Mouse (Mus musculus): Measurements from ENCODE around the gene Zfp598. TPM values are rescaled to one million over a fixed set of nuclear protein-coding genes. Genes with fewer than 3 reads are reported as not detected.

Gene Zfp598
- polyA plus RNA-seq (2014; fragmentation: Nextera tagmentation; extraction: Ambion mirVana) = 24.7 and 24.8 TPM in 2 replicates

GRCm38 (mm10) chr17:24669545-24670245 is at the start of gene Zfp598:
Gene Zfp598, plus strand, starts transcription at chr17:24669687.
- Histone ChIP-seq H3K4me2 (replicated peaks; ENCODE audit: low read depth, low read length) (peak within 1 kb of the TSS; percentile 75), H3K27ac (ENCODE audit: low read depth, low read length) (peak within 1 kb of the TSS; percentile 82), H3K9me3 (ENCODE audit: control insufficient read depth, low read length) (no peaks in the 10 kb centered on the region), H3K9ac (ENCODE audit: low read depth, low read length) (peak within 1 kb of the TSS; percentile 96), H3K4me1 (replicated peaks; ENCODE audit: control insufficient read depth, insufficient read depth, low read length) (peaks cover 3% of the 10 kb centered on the region), H3K27me3 (ENCODE audit: control insufficient read depth, insufficient read depth, low read length) (no peaks in the 10 kb centered on the region), H3K36me3 (ENCODE audit: control insufficient read depth, insufficient read depth, low read length) (no peaks in the 10 kb centered on the region), H3K4me3 (ENCODE audit: low read depth, low read length) (peak within 1 kb of the TSS; percentile 100)
- DNase-seq (ENCODE audit: low spot score) (peak; percentile 97), ATAC-seq (ENCODE audit: low FRiP score) (peak; percentile 99)
- WGBS = under 1% methylated on average over 70 of the region's 80 CpGs

- H3K36me3 ChIP-seq (ENCODE audit: control insufficient read depth, insufficient read depth, low read length) = peaks cover 16% of the 10 kb centered on the region; the same call in 1 of the 2 replicates
- ATAC-seq (ENCODE audit: low FRiP score) (no peak), DNase-seq (ENCODE audit: low spot score) (no peak)
- H3K9me3 ChIP-seq (ENCODE audit: control insufficient read depth, low read length) = no peaks in the 10 kb centered on the region
- no peaks in the 10 kb centered on the region for H3K27me3 ChIP-seq (ENCODE audit: control insufficient read depth, insufficient read depth, low read length)
- 93% methylated on average over 8 of the region's 8 CpGs for WGBS
- no peak overlapping the region for H3K4me2 ChIP-seq (replicated peaks; ENCODE audit: low read depth, low read length)
- H3K4me3 ChIP-seq (ENCODE audit: low read depth, low read length) = no peak overlapping the region
- no peak overlapping the region for H3K27ac ChIP-seq (ENCODE audit: low read depth, low read length)
- H3K4me1 ChIP-seq (replicated peaks; ENCODE audit: control insufficient read depth, insufficient read depth, low read length) = no peaks in the 10 kb centered on the region
- H3K9ac ChIP-seq (ENCODE audit: low read depth, low read length) = no peak overlapping the region
Observed at GRCm38 (mm10) chr17:24625472-24625871, 44.0 kb upstream of the Zfp598 start.

- Histone ChIP-seq H3K36me3 (ENCODE audit: control insufficient read depth, insufficient read depth, low read length) (0 out of 2 replicates have a peak, but pooled peaks cover 2% of the 10 kb centered on the region), H3K27ac (ENCODE audit: low read depth, low read length) (no peak overlapping the region), H3K9ac (ENCODE audit: low read depth, low read length) (no peak overlapping the region), H3K4me2 (replicated peaks; ENCODE audit: low read depth, low read length) (no peak overlapping the region), H3K4me3 (ENCODE audit: low read depth, low read length) (no peak overlapping the region), H3K4me1 (replicated peaks; ENCODE audit: control insufficient read depth, insufficient read depth, low read length) (peaks cover 6% of the 10 kb centered on the region), H3K27me3 (ENCODE audit: control insufficient read depth, insufficient read depth, low read length) (no peaks in the 10 kb centered on the region), H3K9me3 (ENCODE audit: control insufficient read depth, low read length) (no peaks in the 10 kb centered on the region)
- WGBS = 50% methylated on average over 5 of the region's 5 CpGs
- ATAC-seq (ENCODE audit: low FRiP score) (no peak), DNase-seq (ENCODE audit: low spot score) (peak; percentile 87)
Observed at GRCm38 (mm10) chr17:24628646-24629045, 40.8 kb upstream of the Zfp598 start.

GRCm38 (mm10) chr17:24630072-24630471 is 39.4 kb upstream of the Zfp598 start:
- WGBS = 90% methylated on average over 14 of the region's 14 CpGs
- Histone ChIP-seq H3K9me3 (ENCODE audit: control insufficient read depth, low read length) (no peaks in the 10 kb centered on the region), H3K27ac (ENCODE audit: low read depth, low read length) (no peak overlapping the region), H3K36me3 (ENCODE audit: control insufficient read depth, insufficient read depth, low read length) (no peaks in the 10 kb centered on the region), H3K4me1 (replicated peaks; ENCODE audit: control insufficient read depth, insufficient read depth, low read length) (peaks cover 6% of the 10 kb centered on the region), H3K27me3 (ENCODE audit: control insufficient read depth, insufficient read depth, low read length) (no peaks in the 10 kb centered on the region), H3K9ac (ENCODE audit: low read depth, low read length) (no peak overlapping the region), H3K4me3 (ENCODE audit: low read depth, low read length) (no peak overlapping the region), H3K4me2 (replicated peaks; ENCODE audit: low read depth, low read length) (no peak overlapping the region)
- DNase-seq (ENCODE audit: low spot score) = no peak
- no peak for ATAC-seq (ENCODE audit: low FRiP score)

GRCm38 (mm10) chr17:24632167-24632812 is 37.2 kb upstream of the Zfp598 start, which contains the start of the genes Tsc2 and Nthl1:
Gene Tsc2, minus strand, starts transcription at chr17:24632630.
Gene Nthl1, plus strand, starts transcription at chr17:24632680.
- peak; percentile 88 for ATAC-seq (ENCODE audit: low FRiP score)
- peak within 1 kb of the TSS; percentile 72 for H3K4me2 ChIP-seq (replicated peaks; ENCODE audit: low read depth, low read length)
- WGBS = 2% methylated on average over 51 of the region's 51 CpGs
- H3K9me3 ChIP-seq (ENCODE audit: control insufficient read depth, low read length) = no peaks in the 10 kb centered on the region
- no peaks in the 10 kb centered on the region for H3K36me3 ChIP-seq (ENCODE audit: control insufficient read depth, insufficient read depth, low read length)
- DNase-seq (ENCODE audit: low spot score) = peak; percentile 92
- H3K9ac ChIP-seq (ENCODE audit: low read depth, low read length) = peak within 1 kb of the TSS; percentile 70
- H3K27me3 ChIP-seq (ENCODE audit: control insufficient read depth, insufficient read depth, low read length) = no peaks in the 10 kb centered on the region
- H3K4me3 ChIP-seq (ENCODE audit: low read depth, low read length) = peak within 1 kb of the TSS; percentile 62
- H3K27ac ChIP-seq (ENCODE audit: low read depth, low read length) = no peak within 1 kb of the TSS
- H3K4me1 ChIP-seq (replicated peaks; ENCODE audit: control insufficient read depth, insufficient read depth, low read length) = peaks cover 6% of the 10 kb centered on the region

- H3K9me3 ChIP-seq (ENCODE audit: control insufficient read depth, low read length) = no peaks in the 10 kb centered on the region
- peak overlapping the region; percentile 70 for H3K9ac ChIP-seq (ENCODE audit: low read depth, low read length)
- peak overlapping the region; percentile 72 for H3K4me2 ChIP-seq (replicated peaks; ENCODE audit: low read depth, low read length)
- 15% methylated on average over 22 of the region's 22 CpGs for whole genome bisulfite sequencing
- no peak overlapping the region for H3K27ac ChIP-seq (ENCODE audit: low read depth, low read length)
- H3K4me1 ChIP-seq (replicated peaks; ENCODE audit: control insufficient read depth, insufficient read depth, low read length) = peaks cover 6% of the 10 kb centered on the region
- no peak for DNase-seq (ENCODE audit: low spot score)
- no peaks in the 10 kb centered on the region for H3K36me3 ChIP-seq (ENCODE audit: control insufficient read depth, insufficient read depth, low read length)
- ATAC-seq (ENCODE audit: low FRiP score) = peak; percentile 62
- H3K27me3 ChIP-seq (ENCODE audit: control insufficient read depth, insufficient read depth, low read length) = no peaks in the 10 kb centered on the region
- peak overlapping the region; percentile 62 for H3K4me3 ChIP-seq (ENCODE audit: low read depth, low read length)
Observed at GRCm38 (mm10) chr17:24632813-24633449, 36.6 kb upstream of the Zfp598 start.

GRCm38 (mm10) chr17:24633831-24634230 is 35.7 kb upstream of the Zfp598 start:
- no peaks in the 10 kb centered on the region for H3K36me3 ChIP-seq (ENCODE audit: control insufficient read depth, insufficient read depth, low read length)
- H3K9me3 ChIP-seq (ENCODE audit: control insufficient read depth, low read length) = no peaks in the 10 kb centered on the region
- H3K4me3 ChIP-seq (ENCODE audit: low read depth, low read length) = no peak overlapping the region
- no peak overlapping the region for H3K4me2 ChIP-seq (replicated peaks; ENCODE audit: low read depth, low read length)
- no peak for ATAC-seq (ENCODE audit: low FRiP score)
- no peaks in the 10 kb centered on the region for H3K27me3 ChIP-seq (ENCODE audit: control insufficient read depth, insufficient read depth, low read length)
- WGBS = 92% methylated on average over 11 of the region's 11 CpGs
- H3K9ac ChIP-seq (ENCODE audit: low read depth, low read length) = no peak overlapping the region
- no peak for DNase-seq (ENCODE audit: low spot score)
- H3K4me1 ChIP-seq (replicated peaks; ENCODE audit: control insufficient read depth, insufficient read depth, low read length) = peaks cover 6% of the 10 kb centered on the region
- no peak overlapping the region for H3K27ac ChIP-seq (ENCODE audit: low read depth, low read length)

GRCm38 (mm10) chr17:24635024-24635423 is 34.5 kb upstream of the Zfp598 start:
- Histone ChIP-seq H3K9ac (ENCODE audit: low read depth, low read length) (no peak overlapping the region), H3K36me3 (ENCODE audit: control insufficient read depth, insufficient read depth, low read length) (no peaks in the 10 kb centered on the region), H3K9me3 (ENCODE audit: control insufficient read depth, low read length) (no peaks in the 10 kb centered on the region), H3K27me3 (ENCODE audit: control insufficient read depth, insufficient read depth, low read length) (no peaks in the 10 kb centered on the region), H3K4me3 (ENCODE audit: low read depth, low read length) (no peak overlapping the region), H3K27ac (ENCODE audit: low read depth, low read length) (no peak overlapping the region), H3K4me1 (replicated peaks; ENCODE audit: control insufficient read depth, insufficient read depth, low read length) (peaks cover 6% of the 10 kb centered on the region), H3K4me2 (replicated peaks; ENCODE audit: low read depth, low read length) (no peak overlapping the region)
- WGBS = 96% methylated on average over 4 of the region's 4 CpGs
- ATAC-seq (ENCODE audit: low FRiP score) (no peak), DNase-seq (ENCODE audit: low spot score) (no peak)

Data from hindbrain, embryonic 11.5 days (tissue).